Mouse (Mus musculus): ENCODE measurements around the gene Atp5j2. TPM values are rescaled to one million over a fixed set of nuclear protein-coding genes. Genes with fewer than 3 reads are reported as not detected.

Atp5j2 gene
- polyA plus RNA-seq, 1 experiment from 2014 or later: 628 TPM

- Histone ChIP-seq H3K4me1 (ENCODE audit: control insufficient read depth, insufficient read depth, low read length) (peaks cover 13% of the 10 kb centered on the region; the same call in 1 of the 2 replicates), H3K4me2 (ENCODE audit: low read depth, low read length) (no peak overlapping the region), H3K9ac (replicated peaks; ENCODE audit: low read depth, low read length) (no peak overlapping the region), H3K27me3 (ENCODE audit: control insufficient read depth, insufficient read depth, low read length) (no peaks in the 10 kb centered on the region), H3K4me3 (ENCODE audit: low read depth, low read length) (no peak overlapping the region), H3K36me3 (ENCODE audit: control insufficient read depth, insufficient read depth, low read length) (peaks cover 28% of the 10 kb centered on the region), H3K27ac (ENCODE audit: low read depth, low read length) (no peak overlapping the region), H3K9me3 (ENCODE audit: control insufficient read depth, low read length) (no peaks in the 10 kb centered on the region)
- no peak for ATAC-seq (ENCODE audit: low read depth)
- WGBS: 97% methylated on average over 6 of the region's 6 CpGs
Observed at GRCm38 (mm10) chr5:145189416-145189815, 2.4 kb downstream of the Atp5j2 start.

GRCm38 (mm10) chr5:145185244-145185643 is 6.6 kb downstream of the Atp5j2 start:
- H3K36me3 ChIP-seq (ENCODE audit: control insufficient read depth, insufficient read depth, low read length): peaks cover 57% of the 10 kb centered on the region
- H3K4me3 ChIP-seq (ENCODE audit: low read depth, low read length): no peak overlapping the region
- H3K9me3 ChIP-seq (ENCODE audit: control insufficient read depth, low read length): no peaks in the 10 kb centered on the region
- H3K4me2 ChIP-seq (ENCODE audit: low read depth, low read length): no peak overlapping the region
- whole genome bisulfite sequencing: 90% methylated on average over 2 of the region's 2 CpGs
- ATAC-seq (ENCODE audit: low read depth): no peak
- peaks cover 5% of the 10 kb centered on the region; the same call in 1 of the 2 replicates for H3K4me1 ChIP-seq (ENCODE audit: control insufficient read depth, insufficient read depth, low read length)
- H3K27me3 ChIP-seq (ENCODE audit: control insufficient read depth, insufficient read depth, low read length): no peaks in the 10 kb centered on the region
- no peak overlapping the region for H3K27ac ChIP-seq (ENCODE audit: low read depth, low read length)
- no peak overlapping the region for H3K9ac ChIP-seq (replicated peaks; ENCODE audit: low read depth, low read length)

- WGBS: 89% methylated on average over 18 of the region's 18 CpGs
- Histone ChIP-seq H3K9ac (replicated peaks; ENCODE audit: low read depth, low read length) (no peak overlapping the region), H3K36me3 (ENCODE audit: control insufficient read depth, insufficient read depth, low read length) (peaks cover 73% of the 10 kb centered on the region), H3K9me3 (ENCODE audit: control insufficient read depth, low read length) (no peaks in the 10 kb centered on the region), H3K4me3 (ENCODE audit: low read depth, low read length) (no peak overlapping the region), H3K4me2 (ENCODE audit: low read depth, low read length) (no peak overlapping the region), H3K4me1 (ENCODE audit: control insufficient read depth, insufficient read depth, low read length) (no peaks in the 10 kb centered on the region), H3K27ac (ENCODE audit: low read depth, low read length) (no peak overlapping the region), H3K27me3 (ENCODE audit: control insufficient read depth, insufficient read depth, low read length) (no peaks in the 10 kb centered on the region)
- no peak for ATAC-seq (ENCODE audit: low read depth)
Observed at GRCm38 (mm10) chr5:145178461-145178980, 13.3 kb downstream of the Atp5j2 start.

- peak; percentile 61 for ATAC-seq (ENCODE audit: low read depth)
- Histone ChIP-seq H3K4me1 (ENCODE audit: control insufficient read depth, insufficient read depth, low read length) (peaks cover 22% of the 10 kb centered on the region), H3K27ac (ENCODE audit: low read depth, low read length) (0 out of 2 replicates have a peak overlapping the region, but pooled peaks have one; percentile 28), H3K27me3 (ENCODE audit: control insufficient read depth, insufficient read depth, low read length) (no peaks in the 10 kb centered on the region; the same call in 1 of the 2 replicates), H3K4me2 (ENCODE audit: low read depth, low read length) (peak overlapping the region; percentile 94), H3K36me3 (ENCODE audit: control insufficient read depth, insufficient read depth, low read length) (peaks cover 33% of the 10 kb centered on the region), H3K9me3 (ENCODE audit: control insufficient read depth, low read length) (no peaks in the 10 kb centered on the region), H3K4me3 (ENCODE audit: low read depth, low read length) (peak overlapping the region; percentile 87), H3K9ac (replicated peaks; ENCODE audit: low read depth, low read length) (peak overlapping the region; percentile 90)
- 0% methylated on average over 28 of the region's 28 CpGs for WGBS
Observed at GRCm38 (mm10) chr5:145167306-145167661, 24.6 kb downstream of the Atp5j2 start.

GRCm38 (mm10) chr5:145166536-145167305 is 25.1 kb downstream of the Atp5j2 start, which contains the start of the genes Ptcd1 and Cpsf4:
Gene Ptcd1, minus strand, starts transcription at chr5:145167108.
Gene Cpsf4, plus strand, starts transcription at chr5:145167213.
- Histone ChIP-seq H3K36me3 (ENCODE audit: control insufficient read depth, insufficient read depth, low read length) (peaks cover 30% of the 10 kb centered on the region), H3K9me3 (ENCODE audit: control insufficient read depth, low read length) (no peaks in the 10 kb centered on the region), H3K4me1 (ENCODE audit: control insufficient read depth, insufficient read depth, low read length) (peaks cover 22% of the 10 kb centered on the region), H3K4me2 (ENCODE audit: low read depth, low read length) (peak within 1 kb of the TSS; percentile 94), H3K4me3 (ENCODE audit: low read depth, low read length) (peak within 1 kb of the TSS; percentile 87), H3K9ac (replicated peaks; ENCODE audit: low read depth, low read length) (peak within 1 kb of the TSS; percentile 90), H3K27ac (ENCODE audit: low read depth, low read length) (peak within 1 kb of the TSS; percentile 35), H3K27me3 (ENCODE audit: control insufficient read depth, insufficient read depth, low read length) (no peaks in the 10 kb centered on the region; the same call in 1 of the 2 replicates)
- WGBS: under 1% methylated on average over 50 of the region's 51 CpGs
- ATAC-seq (ENCODE audit: low read depth): peak; percentile 94

- Histone ChIP-seq H3K4me1 (ENCODE audit: control insufficient read depth, insufficient read depth, low read length) (peaks cover 22% of the 10 kb centered on the region), H3K9me3 (ENCODE audit: control insufficient read depth, low read length) (no peaks in the 10 kb centered on the region)
Observed at GRCm38 (mm10) chr5:145165184-145165583, 26.7 kb downstream of the Atp5j2 start.

GRCm38 (mm10) chr5:145164710-145165109 is 27.2 kb downstream of the Atp5j2 start:
- Histone ChIP-seq H3K4me2 (ENCODE audit: low read depth, low read length) (no peak overlapping the region), H3K4me3 (ENCODE audit: low read depth, low read length) (no peak overlapping the region), H3K9me3 (ENCODE audit: control insufficient read depth, low read length) (no peaks in the 10 kb centered on the region), H3K4me1 (ENCODE audit: control insufficient read depth, insufficient read depth, low read length) (peaks cover 22% of the 10 kb centered on the region), H3K36me3 (ENCODE audit: control insufficient read depth, insufficient read depth, low read length) (peaks cover 43% of the 10 kb centered on the region; the same call in 1 of the 2 replicates), H3K9ac (replicated peaks; ENCODE audit: low read depth, low read length) (no peak overlapping the region), H3K27me3 (ENCODE audit: control insufficient read depth, insufficient read depth, low read length) (no peaks in the 10 kb centered on the region; the same call in 1 of the 2 replicates), H3K27ac (ENCODE audit: low read depth, low read length) (no peak overlapping the region)
- WGBS: 80% methylated on average over 3 of the region's 3 CpGs
- ATAC-seq (ENCODE audit: low read depth): no peak

More at GRCm38 (mm10) chr5:145165184-145165583, 26.7 kb downstream of the Atp5j2 start:
- no peak for ATAC-seq (ENCODE audit: low read depth)
- 92% methylated on average over 15 of the region's 15 CpGs for WGBS
- Histone ChIP-seq H3K27ac (ENCODE audit: low read depth, low read length) (no peak overlapping the region), H3K36me3 (ENCODE audit: control insufficient read depth, insufficient read depth, low read length) (peaks cover 38% of the 10 kb centered on the region; the same call in 1 of the 2 replicates), H3K4me2 (ENCODE audit: low read depth, low read length) (no peak overlapping the region), H3K27me3 (ENCODE audit: control insufficient read depth, insufficient read depth, low read length) (no peaks in the 10 kb centered on the region; the same call in 1 of the 2 replicates), H3K9ac (replicated peaks; ENCODE audit: low read depth, low read length) (no peak overlapping the region), H3K4me3 (ENCODE audit: low read depth, low read length) (no peak overlapping the region)

- ATAC-seq (ENCODE audit: low read depth): no peak
Observed at GRCm38 (mm10) chr5:145161361-145161760, 30.5 kb downstream of the Atp5j2 start.

GRCm38 (mm10) chr5:145152690-145153089 is 39.2 kb downstream of the Atp5j2 start:
- Histone ChIP-seq H3K27me3 (ENCODE audit: control insufficient read depth, insufficient read depth, low read length) (no peaks in the 10 kb centered on the region), H3K27ac (ENCODE audit: low read depth, low read length) (no peak overlapping the region), H3K4me3 (ENCODE audit: low read depth, low read length) (no peak overlapping the region), H3K4me2 (ENCODE audit: low read depth, low read length) (no peak overlapping the region), H3K4me1 (ENCODE audit: control insufficient read depth, insufficient read depth, low read length) (no peaks in the 10 kb centered on the region), H3K9ac (replicated peaks; ENCODE audit: low read depth, low read length) (no peak overlapping the region), H3K9me3 (ENCODE audit: control insufficient read depth, low read length) (no peaks in the 10 kb centered on the region), H3K36me3 (ENCODE audit: control insufficient read depth, insufficient read depth, low read length) (peaks cover 72% of the 10 kb centered on the region)
- ATAC-seq (ENCODE audit: low read depth): no peak
- WGBS: 94% methylated on average over 5 of the region's 5 CpGs

More at GRCm38 (mm10) chr5:145161361-145161760, 30.5 kb downstream of the Atp5j2 start:
- Histone ChIP-seq H3K4me2 (ENCODE audit: low read depth, low read length) (no peak overlapping the region), H3K4me3 (ENCODE audit: low read depth, low read length) (no peak overlapping the region), H3K4me1 (ENCODE audit: control insufficient read depth, insufficient read depth, low read length) (peaks cover 7% of the 10 kb centered on the region), H3K9ac (replicated peaks; ENCODE audit: low read depth, low read length) (no peak overlapping the region), H3K27me3 (ENCODE audit: control insufficient read depth, insufficient read depth, low read length) (no peaks in the 10 kb centered on the region), H3K27ac (ENCODE audit: low read depth, low read length) (no peak overlapping the region), H3K36me3 (ENCODE audit: control insufficient read depth, insufficient read depth, low read length) (peaks cover 64% of the 10 kb centered on the region), H3K9me3 (ENCODE audit: control insufficient read depth, low read length) (no peaks in the 10 kb centered on the region)
- 96% methylated on average over 14 of the region's 14 CpGs for WGBS

Measured in neural tube, embryonic 14.5 days (tissue).